Comparison of ENCODE assay signal across 20 mouse cellular contexts in genomic region chr9:72913551-72913950, GRCm38 (mm10). TPM values are rescaled to one million over a fixed set of nuclear protein-coding genes. Genes with fewer than 3 reads are reported as not detected.
DNase-seq lines count a peak whose midpoint lies in the region; ATAC-seq and TF ChIP-seq lines count a peak whose summit lies in the region.
"Had no signal": no experiment of that assay in that cellular context is flagged by ENCODE, and none has a peak within 500 bp of the region (broad histone marks: within the 10 kb centered on the region; RNA-seq: fewer than 3 reads in every experiment).

No protein-coding gene starts in this region.

- H3K79me2 ChIP-seq in liver, adult 2 months (ENCODE audit: control insufficient read depth, insufficient read depth, low read length): no peaks in the 10 kb centered on the region

- H3K4me3 ChIP-seq in heart, embryonic 10.5 days: no peak overlapping the region
- H3K4me3 ChIP-seq in heart, embryonic 12.5 days: no peak overlapping the region
- H3K4me3 ChIP-seq in liver, adult 2 months (ENCODE audit: insufficient read depth, low read depth, low read length): no peak overlapping the region
- no peak overlapping the region for H3K4me3 ChIP-seq in liver, embryonic 11.5 days (ENCODE audit: low read depth, low read length)
- H3K4me3 ChIP-seq: intestine, embryonic 15.5 days; limb, embryonic 15.5 days; megakaryocyte, embryonic 14.5 days had no signal

- no peaks in the 10 kb centered on the region for H3K27me3 ChIP-seq in heart, embryonic 10.5 days (ENCODE audit: insufficient read depth, poor library complexity, severe bottlenecking)
- H3K27me3 ChIP-seq in heart, embryonic 12.5 days (replicated peaks): no peaks in the 10 kb centered on the region
- H3K27me3 ChIP-seq in liver, adult 2 months (ENCODE audit: control insufficient read depth, insufficient read depth, low read length): no peaks in the 10 kb centered on the region
- H3K27me3 ChIP-seq in liver, embryonic 11.5 days (replicated peaks; ENCODE audit: control insufficient read depth, insufficient read depth, low read length): no peaks in the 10 kb centered on the region
- H3K27me3 ChIP-seq: intestine, embryonic 15.5 days; limb, embryonic 15.5 days had no signal

- 76% methylated on average over 6 of the region's 6 CpGs for WGBS in heart, embryonic 10.5 days
- 64% methylated on average over 6 of the region's 6 CpGs for WGBS in heart, embryonic 12.5 days
- WGBS in liver, adult 2 months: 13% methylated on average over 6 of the region's 6 CpGs
- 59% methylated on average over 6 of the region's 6 CpGs for WGBS in liver, embryonic 11.5 days

- intact Hi-C loops in left cerebral cortex, postnatal 25 days (cut with DNase I): no loop called here

- TF ChIP-seq POLR2A in liver, adult 2 months (IDR thresholded peaks at IDR 0.05; ENCODE audit: extremely low read depth, insufficient read depth, low read length): no peak

- no peak overlapping the region; the same call in 1 of the 2 replicates for H3K4me2 ChIP-seq in heart, embryonic 12.5 days
- H3K4me2 ChIP-seq in liver, embryonic 11.5 days: no peak overlapping the region
- H3K4me2 ChIP-seq: intestine, embryonic 15.5 days; limb, embryonic 15.5 days had no signal

- peaks cover 54% of the 10 kb centered on the region for H3K36me3 ChIP-seq in heart, embryonic 10.5 days
- peaks cover 23% of the 10 kb centered on the region for H3K36me3 ChIP-seq in heart, embryonic 12.5 days
- H3K36me3 ChIP-seq in liver, adult 2 months (ENCODE audit: control insufficient read depth, insufficient read depth, low read length): no peaks in the 10 kb centered on the region
- H3K36me3 ChIP-seq in liver, embryonic 11.5 days (ENCODE audit: control insufficient read depth, insufficient read depth, low read length): no peaks in the 10 kb centered on the region
- H3K36me3 ChIP-seq: intestine, embryonic 15.5 days; limb, embryonic 15.5 days had no signal

- H3K9me3 ChIP-seq in heart, embryonic 10.5 days: no peaks in the 10 kb centered on the region
- H3K9me3 ChIP-seq in heart, embryonic 12.5 days (replicated peaks): no peaks in the 10 kb centered on the region
- H3K9me3 ChIP-seq in liver, embryonic 11.5 days (ENCODE audit: control insufficient read depth, low read length): no peaks in the 10 kb centered on the region
- H3K9me3 ChIP-seq: intestine, embryonic 15.5 days; limb, embryonic 15.5 days; megakaryocyte, embryonic 14.5 days had no signal

- DNase-seq in heart, embryonic 10.5 days (ENCODE audit: low spot score): peak; percentile 68
- peak; percentile 86 for DNase-seq in liver, adult 2 months (ENCODE audit: extremely low read depth, low read depth, low spot score)
- DNase-seq in liver, embryonic 11.5 days (ENCODE audit: low spot score): no peak
- peak; percentile 45 for DNase-seq in 416B (ENCODE audit: low read depth)
- peak; percentile 14 for DNase-seq in gonadal fat pad, adult 2 months (ENCODE audit: low read depth)
- DNase-seq in left cerebral cortex, postnatal 25 days (ENCODE audit: low spot score in 2 of 2): no peak
- DNase-seq: B cell, adult 2 months; cerebellum, adult 9-11 months; kidney, postnatal 25 days; thymus, postnatal 36 days had no signal

- ATAC-seq in heart, embryonic 12.5 days (ENCODE audit: insufficient number of reproducible peaks, low FRiP score): no peak
- no peak for ATAC-seq in liver, embryonic 11.5 days (replicated peaks; ENCODE audit: low FRiP score)
- ATAC-seq: forebrain, embryonic 14.5 days; intestine, embryonic 15.5 days had no signal

- H3K9ac ChIP-seq in heart, embryonic 12.5 days: no peak overlapping the region
- no peak overlapping the region for H3K9ac ChIP-seq in liver, adult 2 months (ENCODE audit: low read depth, low read length)
- H3K9ac ChIP-seq in liver, embryonic 11.5 days (ENCODE audit: low read depth, low read length): no peak overlapping the region
- H3K9ac ChIP-seq: intestine, embryonic 15.5 days; limb, embryonic 15.5 days had no signal

- no peak overlapping the region for H3K27ac ChIP-seq in heart, embryonic 10.5 days
- H3K27ac ChIP-seq in heart, embryonic 12.5 days (ENCODE audit: poor library complexity, severe bottlenecking): no peak overlapping the region
- H3K27ac ChIP-seq in liver, adult 2 months (replicated peaks; ENCODE audit: insufficient read depth, low read depth, low read length): 0 out of 2 replicates have a peak overlapping the region, but pooled peaks have one; percentile 2
- H3K27ac ChIP-seq in liver, embryonic 11.5 days (ENCODE audit: low read depth, low read length): no peak overlapping the region
- H3K27ac ChIP-seq: intestine, embryonic 15.5 days; limb, embryonic 15.5 days had no signal

- no peaks in the 10 kb centered on the region for H3K4me1 ChIP-seq in heart, embryonic 10.5 days
- H3K4me1 ChIP-seq in heart, embryonic 12.5 days (replicated peaks): peaks cover 6% of the 10 kb centered on the region; the same call in 1 of the 2 replicates
- no peaks in the 10 kb centered on the region for H3K4me1 ChIP-seq in liver, adult 2 months (ENCODE audit: control insufficient read depth, insufficient read depth, low read length)
- 0 out of 2 replicates have a peak, but pooled peaks cover 2% of the 10 kb centered on the region for H3K4me1 ChIP-seq in liver, embryonic 11.5 days (replicated peaks; ENCODE audit: control insufficient read depth, insufficient read depth, low read length)
- H3K4me1 ChIP-seq: intestine, embryonic 15.5 days; limb, embryonic 15.5 days had no signal

- TF ChIP-seq CTCF in liver, adult 2 months (IDR thresholded peaks at IDR 0.05; ENCODE audit: low read depth, low read length): no peak

RNA-seq across cellular contexts. Expression of gene Pygo1, which starts 11.9 kb away (rescaled TPM):
- 1.6 and 2.2 TPM in 2 replicates for polyA plus RNA-seq in heart, embryonic 10.5 days (2016; fragmentation: Nextera tagmentation; extraction: Ambion mirVana)
- polyA plus RNA-seq in heart, embryonic 12.5 days (2016; fragmentation: Nextera tagmentation; extraction: Ambion mirVana): 2.9 and 3.0 TPM in 2 replicates
- 0.20 and 0.46 TPM in 2 replicates for total RNA-seq in liver, adult 2 months (2014; rRNA removed)
- 0.21 and 0.22 TPM in 2 replicates for polyA plus RNA-seq in liver, adult 2 months (2012; rRNA removed)
- polyA plus RNA-seq in liver, embryonic 11.5 days (2014; fragmentation: Nextera tagmentation; extraction: Ambion mirVana): 1.7 and 1.8 TPM in 2 replicates
- polyA plus RNA-seq in gonadal fat pad, adult 2 months (2012; rRNA removed): 0.76 and 1.1 TPM in 2 replicates
- total RNA-seq in left cerebral cortex, postnatal 25 days (2021): 10 to 100 TPM; 14.5 to 14.6 TPM
- total RNA-seq: granulocyte monocyte progenitor cell, adult 5-6 weeks had no signal

RNA-seq across cellular contexts. Expression of gene Dyx1c1, which starts 45.0 kb away (rescaled TPM):
- polyA plus RNA-seq in heart, embryonic 10.5 days (2016; fragmentation: Nextera tagmentation; extraction: Ambion mirVana): 0.59 and 1.1 TPM in 2 replicates
- 0.68 and 0.73 TPM in 2 replicates for polyA plus RNA-seq in heart, embryonic 12.5 days (2016; fragmentation: Nextera tagmentation; extraction: Ambion mirVana)
- total RNA-seq in liver, adult 2 months (2014; rRNA removed): 0.09 and 0.20 TPM in 2 replicates
- 0.05 and 0.24 TPM in 2 replicates for polyA plus RNA-seq in liver, adult 2 months (2012; rRNA removed)
- polyA plus RNA-seq in liver, embryonic 11.5 days (2014; fragmentation: Nextera tagmentation; extraction: Ambion mirVana): 0.70 and 0.77 TPM in 2 replicates
- 1.1 and 1.8 TPM in 2 replicates for polyA plus RNA-seq in gonadal fat pad, adult 2 months (2012; rRNA removed)
- 1 to 10 TPM in 1 of 2 experiments, under 1 TPM in 1; 0.62 to 1.4 TPM for total RNA-seq in left cerebral cortex, postnatal 25 days (2021)

RNA-seq across cellular contexts. Expression of gene Gm44503, which starts 45.1 kb away (rescaled TPM):
- not detected in 2 replicates for polyA plus RNA-seq in heart, embryonic 10.5 days (2016; fragmentation: Nextera tagmentation; extraction: Ambion mirVana)
- polyA plus RNA-seq in heart, embryonic 12.5 days (2016; fragmentation: Nextera tagmentation; extraction: Ambion mirVana): 0.08 TPM in 1 of 2 replicates, not detected in the other
- total RNA-seq in liver, adult 2 months (2014; rRNA removed): not detected in 2 replicates
- not detected in 2 replicates for polyA plus RNA-seq in liver, adult 2 months (2012; rRNA removed)
- polyA plus RNA-seq in liver, embryonic 11.5 days (2014; fragmentation: Nextera tagmentation; extraction: Ambion mirVana): not detected in 2 replicates
- not detected in 2 replicates for polyA plus RNA-seq in gonadal fat pad, adult 2 months (2012; rRNA removed)
- under 1 TPM in 1 of 2 experiments, not detected in 1; 0.09 TPM for total RNA-seq in left cerebral cortex, postnatal 25 days (2021)
- total RNA-seq: adrenal gland, postnatal 4 days; layer of hippocampus, postnatal 10 days; left cerebral cortex, postnatal 10 days had no signal
- polyA plus RNA-seq: forebrain, embryonic 14.5 days; intestine, embryonic 15.5 days; limb, embryonic 15.5 days; neural tube, embryonic 14.5 days had no signal

Comparison
In these comparisons a context has a peak if more than half of its experiments do, and no peak if none do; other contexts are left out.
1. DNase-seq: peak in heart, embryonic 10.5 days (single experiment), liver, adult 2 months (single experiment), 416B (single experiment) and gonadal fat pad, adult 2 months (single experiment); none in liver, embryonic 11.5 days (single experiment) and left cerebral cortex, postnatal 25 days (0 of 2).